Mouse (Mus musculus): ENCODE measurements around the gene Atp6v0c.
A peak's percentile ranks its signal among the peaks of the same experiment; 100 is the strongest.

The Atp6v0c gene

GRCm38 (mm10) chr17:24169317-24170065, at the start of gene Atp6v0c:
TSS of gene Atp6v0c (minus strand) at chr17:24169702.
- TF ChIP-seq GATA4 (IDR thresholded peaks at IDR 0.05; ENCODE audit: insufficient replicate concordance, low read length): peak; percentile 21; the same call in 1 of the 2 replicates

GRCm38 (mm10) chr17:24216836-24217235, 47.3 kb upstream of the Atp6v0c start:
- TF ChIP-seq GATA4 (IDR thresholded peaks at IDR 0.05; ENCODE audit: insufficient replicate concordance, low read length): no peak

DNA sequence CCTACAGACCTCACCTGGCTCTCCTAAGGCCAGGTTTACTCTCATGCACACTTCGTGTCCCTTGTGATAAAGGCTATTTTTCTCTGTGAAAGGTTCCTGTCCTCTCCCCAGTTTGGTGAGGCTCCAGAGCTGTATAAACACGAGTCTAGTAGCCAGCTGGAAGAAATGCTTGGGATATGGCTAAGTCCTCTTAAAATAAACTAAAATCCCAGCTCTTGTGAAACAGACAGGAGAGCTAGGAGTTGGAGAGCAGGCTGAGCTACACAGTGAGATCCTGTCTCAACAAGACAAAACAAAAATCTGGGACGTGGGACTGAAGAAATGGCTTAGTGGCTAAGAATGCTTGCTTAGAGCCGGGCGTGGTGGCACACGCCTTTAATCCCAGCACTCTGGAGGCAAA, 43.7 kb upstream of the Atp6v0c start:
- no peak; the same call in 1 of the 2 replicates for TF ChIP-seq GATA4 (IDR thresholded peaks at IDR 0.05; ENCODE audit: insufficient replicate concordance, low read length)

- TF ChIP-seq GATA4 (IDR thresholded peaks at IDR 0.05; ENCODE audit: insufficient replicate concordance, low read length): no peak
Measured at GRCm38 (mm10) chr17:24212441-24213018, 43.0 kb upstream of the Atp6v0c start.

DNA sequence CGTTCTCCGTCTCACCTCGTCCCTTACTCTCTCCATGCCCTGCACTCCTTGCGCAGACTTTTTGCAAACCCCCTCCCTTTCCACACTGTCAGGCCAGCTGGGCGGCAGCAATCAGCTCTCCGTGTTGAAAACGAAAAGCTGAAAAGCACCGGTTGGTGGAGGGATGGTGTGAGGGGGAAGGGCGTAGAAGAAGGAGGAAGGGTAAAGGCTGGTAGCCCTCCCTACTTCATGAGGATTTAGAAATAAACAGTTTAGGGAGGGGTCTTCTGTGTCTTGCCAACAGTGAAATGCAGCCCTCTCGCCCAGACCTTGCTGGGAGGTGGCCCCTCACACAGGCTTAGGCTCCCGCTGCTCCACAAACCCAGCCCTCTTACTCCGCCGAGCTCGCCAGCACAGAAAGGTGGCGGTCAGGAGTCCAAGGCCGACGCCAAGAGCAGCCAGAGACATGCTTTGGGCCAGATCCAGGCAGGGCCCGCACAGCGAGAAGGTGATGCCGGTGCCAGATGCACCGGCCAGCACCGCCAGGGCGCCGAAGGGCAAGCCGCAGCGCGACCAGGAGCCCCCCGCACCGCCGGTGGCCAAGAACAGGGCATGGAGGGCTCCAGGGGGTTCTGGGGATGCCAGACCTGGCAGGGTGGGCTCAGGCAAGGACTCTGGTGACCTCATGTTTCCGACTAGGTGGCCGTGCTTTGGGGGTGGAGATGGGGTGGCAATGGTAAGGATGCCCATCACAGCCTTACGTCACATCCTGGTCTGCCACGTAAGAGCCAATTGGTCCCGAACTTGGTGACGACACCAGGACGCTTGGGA, 42.3 kb upstream of the Atp6v0c start:
- TF ChIP-seq GATA4 (IDR thresholded peaks at IDR 0.05; ENCODE audit: insufficient replicate concordance, low read length): no peak

- TF ChIP-seq GATA4 (IDR thresholded peaks at IDR 0.05; ENCODE audit: insufficient replicate concordance, low read length): no peak
Measured at GRCm38 (mm10) chr17:24210591-24210990, 41.1 kb upstream of the Atp6v0c start.

GRCm38 (mm10) chr17:24209916-24210240, 40.4 kb upstream of the Atp6v0c start:
- no peak for TF ChIP-seq GATA4 (IDR thresholded peaks at IDR 0.05; ENCODE audit: insufficient replicate concordance, low read length)

GRCm38 (mm10) chr17:24209043-24209915, 39.8 kb upstream of the Atp6v0c start, which contains the start of gene Ntn3:
TSS of gene Ntn3 (minus strand) at chr17:24209531.
- no peak for TF ChIP-seq GATA4 (IDR thresholded peaks at IDR 0.05; ENCODE audit: insufficient replicate concordance, low read length)

- no peak for TF ChIP-seq GATA4 (IDR thresholded peaks at IDR 0.05; ENCODE audit: insufficient replicate concordance, low read length)
Measured at GRCm38 (mm10) chr17:24208641-24209042, 39.1 kb upstream of the Atp6v0c start.

- TF ChIP-seq GATA4 (IDR thresholded peaks at IDR 0.05; ENCODE audit: insufficient replicate concordance, low read length): no peak
Measured at GRCm38 (mm10) chr17:24207768-24208640, 38.5 kb upstream of the Atp6v0c start.

GRCm38 (mm10) chr17:24206451-24207351, 37.2 kb upstream of the Atp6v0c start:
- peak; percentile 49; the same call in 1 of the 2 replicates for TF ChIP-seq GATA4 (IDR thresholded peaks at IDR 0.05; ENCODE audit: insufficient replicate concordance, low read length)

DNA sequence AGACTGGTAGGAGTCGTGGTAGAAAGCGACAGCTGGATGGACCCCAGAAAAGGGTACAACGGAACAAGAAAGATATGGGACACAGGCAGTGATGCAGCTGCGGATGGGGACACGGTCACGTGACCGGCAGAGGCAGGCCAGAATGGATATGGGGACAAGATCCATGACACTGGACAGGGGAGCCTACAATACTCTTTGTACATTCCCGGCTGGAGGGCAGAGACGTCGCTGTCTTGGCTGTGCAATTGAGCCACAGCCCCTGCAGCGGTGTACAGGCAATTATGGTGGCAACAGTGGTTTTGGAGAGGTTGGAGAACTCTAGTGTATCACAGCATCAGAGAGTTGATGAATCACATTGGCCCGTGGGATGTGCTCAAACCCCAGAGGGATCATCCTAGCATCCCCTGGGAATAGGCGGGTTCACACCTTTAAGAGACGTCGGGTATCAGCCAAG, 36.4 kb upstream of the Atp6v0c start:
- no peak for TF ChIP-seq GATA4 (IDR thresholded peaks at IDR 0.05; ENCODE audit: insufficient replicate concordance, low read length)

Data from liver, adult (tissue).